Mouse (Mus musculus) bone marrow, adult 2 months (tissue): ENCODE results near the gene Sh3glb2. TPM values are rescaled to one million over a fixed set of nuclear protein-coding genes. Genes with fewer than 3 reads are reported as not detected.
A peak's percentile ranks its signal among the peaks of the same experiment; 100 is the strongest.

Experiments used
- H3K27ac ChIP-seq: fragments of 200-500 bp; 2 replicates; pipeline ENCODE4 v1.5.1; 2012; ENCODE audit warnings: low read depth, mild to moderate bottlenecking, control low read depth, inconsistent platforms, low read length; ENCODE audit not compliant: control insufficient read depth, poor library complexity, insufficient read depth
- H3K4me1 ChIP-seq: fragments of 200-500 bp; 2 replicates; pipeline ENCODE4 v1.6.1; 2011; ENCODE audit warnings: low read length; ENCODE audit not compliant: control insufficient read depth, insufficient read depth
- H3K4me3 ChIP-seq: fragments of 200-500 bp; replicated peaks from 2 replicates; pipeline ENCODE3; 2011; ENCODE audit warnings: mild to moderate bottlenecking, low read depth, low read length, control low read depth; ENCODE audit not compliant: control insufficient read depth
- CTCF ChIP-seq: fragments of 200-500 bp; IDR thresholded peaks from 2 replicates; pipeline ENCODE4 v1.5.1; 2011; ENCODE audit warnings: low read length, control low read depth; ENCODE audit not compliant: control insufficient read depth, insufficient read depth
- POLR2A ChIP-seq: fragments of 200-500 bp; IDR thresholded peaks from 2 replicates; pipeline ENCODE4 v1.6.1; 2011; ENCODE audit warnings: low read depth, mild to moderate bottlenecking, control low read depth, low read length, borderline replicate concordance; ENCODE audit not compliant: control insufficient read depth
- WGBS: fragments of 180-500 bp; shearing (Covaris S2); methylation state at CpG from one replicate; pipeline ENCODE4 v1.1.7; 2018; 5-methylcytosine and 5-hydroxymethylcytosine counted together
- polyA plus RNA-seq: library from polyadenylated mRNA; stranded (reverse); fragments of >200 nt; gene quantifications from 2 replicates; pipeline ENCODE4 v1.2.4, GENCODE M21; 2011; ENCODE audit warnings: low replicate concordance; ENCODE audit not compliant: missing spikeins, insufficient read depth, insufficient read length

The Sh3glb2 gene
- polyA plus RNA-seq, 1 experiment: 50.0 TPM

DNA sequence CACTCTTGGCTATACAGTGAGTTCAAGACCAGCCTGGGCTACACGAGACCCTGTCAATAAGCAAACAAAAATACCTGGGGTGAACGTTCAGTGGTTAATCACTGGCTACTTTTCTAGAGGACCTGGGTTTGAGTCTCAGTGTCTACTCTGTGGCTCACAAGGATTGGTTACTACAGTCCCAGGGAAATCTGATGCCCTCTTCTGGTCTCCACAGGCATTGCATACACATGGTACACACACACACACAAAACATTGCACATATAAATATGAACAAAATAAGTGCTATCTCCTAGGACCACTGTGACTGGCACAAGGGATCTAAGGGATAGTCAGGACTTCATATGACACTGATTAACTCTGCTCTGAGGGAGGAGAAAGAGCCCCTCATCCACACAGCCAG lies 29.9 kb upstream of the Sh3glb2 start:
- WGBS: 94% methylated on average over 2 of the region's 2 CpGs
- H3K4me1 ChIP-seq: peaks cover 2% of the 10 kb centered on the region; the same call in 1 of the 2 replicates
- TF ChIP-seq POLR2A (no peak), CTCF (no peak)

DNA sequence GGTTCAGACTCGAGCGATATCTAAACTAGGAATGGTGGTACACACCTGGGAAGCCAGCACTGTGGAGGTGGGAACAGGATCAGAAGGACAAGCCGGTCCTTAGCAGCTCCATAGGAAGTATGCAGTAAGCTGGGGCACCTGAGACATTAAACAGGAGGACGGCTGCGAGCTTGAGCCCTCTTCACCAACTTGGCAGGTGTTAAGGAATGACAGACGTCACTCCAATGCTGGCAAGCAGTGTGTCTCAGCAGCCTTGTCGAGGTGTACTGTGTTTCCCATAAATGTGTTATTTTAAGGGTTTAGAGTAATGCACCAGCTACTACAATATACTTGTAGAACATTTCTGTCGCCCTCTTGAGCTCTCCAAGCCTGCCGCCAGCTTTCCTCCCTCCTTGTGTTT lies 27.8 kb upstream of the Sh3glb2 start:
- Histone ChIP-seq H3K27ac (no peak overlapping the region), H3K4me3 (no peak overlapping the region), H3K4me1 (no peaks in the 10 kb centered on the region)
- no peak for TF ChIP-seq POLR2A
- no peak for TF ChIP-seq CTCF
- 88% methylated on average over 9 of the region's 9 CpGs for WGBS

More for the DNA sequence above, 29.9 kb upstream of the Sh3glb2 start:
- H3K4me3 ChIP-seq: no peak overlapping the region
- H3K27ac ChIP-seq: no peak overlapping the region

DNA sequence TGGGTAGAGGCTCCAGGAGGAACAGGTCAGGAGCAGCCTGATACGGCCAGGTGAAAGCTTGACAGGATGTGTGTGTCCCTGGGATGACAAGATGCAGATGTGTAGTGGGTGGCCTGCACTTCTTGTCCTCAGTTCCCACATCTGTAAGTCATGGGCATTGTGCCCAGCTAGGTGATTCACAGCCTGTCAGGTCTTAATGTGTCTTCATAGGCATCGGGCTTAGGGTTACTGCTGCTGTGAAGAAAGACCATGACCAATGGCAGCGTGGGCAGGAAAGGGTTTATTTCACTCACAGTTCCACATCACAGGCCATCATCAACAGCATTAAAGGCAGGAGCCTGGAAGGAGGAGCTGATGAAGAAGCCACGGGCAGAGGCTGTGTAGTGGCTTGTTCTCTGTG lies 26.5 kb upstream of the Sh3glb2 start:
- 82% methylated on average over 4 of the region's 4 CpGs for WGBS
- TF ChIP-seq CTCF: no peak
- no peak for TF ChIP-seq POLR2A
- H3K4me1 ChIP-seq: no peaks in the 10 kb centered on the region
- no peak overlapping the region for H3K27ac ChIP-seq
- H3K4me3 ChIP-seq: no peak overlapping the region

DNA sequence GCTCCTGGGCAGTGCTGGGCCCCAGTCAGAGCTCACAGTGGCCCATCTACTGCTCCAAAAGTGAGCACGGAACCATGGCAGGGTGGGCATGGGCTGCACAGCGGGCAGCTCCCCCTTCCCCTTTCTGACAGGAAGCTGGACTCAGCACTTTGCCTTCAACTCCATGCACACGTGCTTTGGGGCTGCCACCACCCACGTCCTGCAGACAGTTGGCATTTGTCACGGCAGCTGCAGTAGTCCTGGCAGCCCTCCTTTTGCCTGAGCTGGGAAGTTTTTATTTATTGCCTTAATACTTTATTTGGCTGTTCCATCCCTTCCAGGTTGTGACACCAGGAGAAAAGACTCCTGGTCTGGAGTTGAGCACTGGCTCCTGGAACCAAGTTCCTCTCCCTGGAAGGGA lies 25.7 kb upstream of the Sh3glb2 start:
- 15% methylated on average over 5 of the region's 5 CpGs for WGBS
- Histone ChIP-seq H3K4me1 (no peaks in the 10 kb centered on the region), H3K27ac (no peak overlapping the region), H3K4me3 (no peak overlapping the region)
- no peak for TF ChIP-seq CTCF
- TF ChIP-seq POLR2A: no peak

DNA sequence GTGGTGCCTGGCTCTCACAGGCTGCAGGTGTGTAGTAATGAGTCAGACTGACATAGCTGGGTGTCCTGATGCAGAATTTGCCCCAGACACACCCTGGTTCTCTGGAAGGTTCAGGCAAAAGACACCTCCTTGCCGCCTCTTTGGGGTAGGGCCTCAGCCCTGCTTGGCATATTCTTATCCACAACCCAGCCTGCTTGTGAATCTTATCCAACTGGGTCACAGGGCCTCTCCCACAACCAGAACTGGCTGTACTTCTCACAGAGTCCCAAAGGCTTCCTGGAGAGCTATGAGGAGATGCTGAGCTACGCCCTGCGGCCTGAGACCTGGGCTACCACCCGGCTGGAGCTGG lies 22.2 kb upstream of the Sh3glb2 start:
- no peak for TF ChIP-seq CTCF
- no peak for TF ChIP-seq POLR2A
- Histone ChIP-seq H3K27ac (peak overlapping the region; percentile 46), H3K4me3 (no peak overlapping the region), H3K4me1 (no peaks in the 10 kb centered on the region)
- WGBS: 73% methylated on average over 4 of the region's 4 CpGs

DNA sequence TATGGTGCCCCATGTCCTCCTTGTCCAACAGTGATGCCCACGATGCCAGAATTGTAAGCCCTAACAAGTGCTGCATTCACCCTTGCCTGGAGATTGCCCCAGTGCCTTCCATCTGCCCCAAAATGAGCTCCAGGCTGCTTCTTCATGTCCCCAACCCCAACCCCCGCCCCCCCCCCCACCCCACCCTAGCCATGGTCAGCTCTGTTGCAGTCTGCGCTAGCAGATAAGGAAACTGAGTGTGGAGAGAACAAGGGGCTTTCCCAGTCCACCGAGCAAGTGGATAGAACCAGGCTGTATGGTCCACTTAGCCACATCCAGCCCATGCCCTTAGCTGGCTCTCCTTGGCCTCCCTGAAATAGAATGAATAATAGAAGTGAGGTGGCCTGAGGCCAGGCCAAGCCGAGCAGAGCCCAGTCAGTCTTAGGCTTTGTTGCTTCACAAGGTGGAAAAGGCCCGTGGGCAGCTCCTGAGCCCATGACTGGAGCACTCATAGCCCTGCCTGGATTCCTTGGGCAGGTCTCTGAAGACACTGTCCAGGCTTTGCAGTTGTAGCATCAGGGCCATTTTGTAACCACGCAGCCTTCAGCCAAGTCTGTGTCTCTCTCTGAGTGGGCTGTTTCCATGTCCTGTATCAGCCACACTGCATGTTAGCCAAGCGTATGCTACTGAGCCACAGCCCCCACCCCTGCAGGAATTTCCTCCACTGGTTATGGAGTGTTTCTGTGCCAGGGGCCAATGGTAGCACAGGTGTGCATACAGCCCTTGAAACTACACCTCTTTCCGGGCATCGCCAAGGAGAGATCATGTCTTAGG lies 21.6 kb upstream of the Sh3glb2 start:
- Histone ChIP-seq H3K4me1 (no peaks in the 10 kb centered on the region), H3K4me3 (no peak overlapping the region)

DNA sequence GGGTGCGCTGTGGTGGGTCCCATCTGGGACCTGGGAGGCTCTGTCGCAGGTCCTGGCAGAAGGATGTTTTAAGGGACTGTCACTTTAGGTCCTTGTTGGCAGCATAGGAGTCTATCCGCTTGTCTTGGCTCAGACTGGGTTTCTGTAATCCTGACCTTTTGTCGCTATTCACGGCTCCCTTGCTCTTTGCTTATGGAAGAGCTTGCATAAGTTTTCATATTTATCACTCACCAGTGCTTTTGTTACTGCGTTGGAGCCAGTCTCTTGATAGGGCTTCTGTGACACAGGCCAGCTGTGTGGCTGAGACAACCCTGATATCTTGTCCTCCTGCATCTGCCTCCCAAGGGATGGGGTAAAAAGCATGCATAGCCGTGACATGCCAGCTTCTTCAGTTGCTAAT lies 20.2 kb upstream of the Sh3glb2 start:
- 85% methylated on average over 7 of the region's 7 CpGs for WGBS
- no peak for TF ChIP-seq POLR2A
- no peak for TF ChIP-seq CTCF
- peak overlapping the region; percentile 22; the same call in 1 of the 2 replicates for H3K27ac ChIP-seq
- H3K4me3 ChIP-seq: no peak overlapping the region
- no peaks in the 10 kb centered on the region for H3K4me1 ChIP-seq

More for the DNA sequence above, 21.6 kb upstream of the Sh3glb2 start:
- TF ChIP-seq POLR2A (no peak), CTCF (no peak)
- peak overlapping the region; percentile 46 for H3K27ac ChIP-seq
- WGBS: 70% methylated on average over 10 of the region's 10 CpGs

DNA sequence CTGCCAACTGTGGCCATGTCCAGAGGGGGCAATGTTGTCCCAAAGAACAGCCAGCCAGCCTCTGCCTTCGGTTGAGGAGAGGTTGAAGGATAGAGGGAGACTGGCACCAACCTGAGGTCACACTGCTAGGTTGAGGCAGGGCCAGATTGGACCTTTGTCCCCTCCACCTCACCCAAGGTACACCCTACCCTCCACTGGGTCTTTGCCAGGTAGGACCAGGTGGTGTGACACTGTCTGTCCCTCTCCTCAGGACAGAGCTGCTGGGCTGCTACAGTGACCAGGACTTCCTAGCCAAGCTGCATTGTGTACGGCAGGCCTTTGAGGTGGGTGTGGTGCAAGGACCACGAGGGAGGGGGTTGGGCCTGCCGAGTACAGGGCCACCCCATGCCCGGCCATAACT lies 18.6 kb upstream of the Sh3glb2 start:
- Histone ChIP-seq H3K4me1 (no peaks in the 10 kb centered on the region), H3K27ac (no peak overlapping the region), H3K4me3 (no peak overlapping the region)
- WGBS: 80% methylated on average over 5 of the region's 5 CpGs
- TF ChIP-seq CTCF: peak; percentile 9; the same call in 1 of the 2 replicates
- no peak for TF ChIP-seq POLR2A
